Mouse (Mus musculus): Measurements from ENCODE around the gene Ntn4. TPM values are rescaled to one million over a fixed set of nuclear protein-coding genes. Genes with fewer than 3 reads are reported as not detected.

Gene Ntn4
- polyA plus RNA-seq, 1 experiment from 2014 or later, result 0.76 TPM

GRCm38 (mm10) chr10:93666996-93667395, 26.5 kb downstream of the Ntn4 start:
- no peaks in the 10 kb centered on the region for H3K9me3 ChIP-seq (ENCODE audit: control insufficient read depth, low read length)
- DNase-seq (ENCODE audit: low spot score) (no peak), ATAC-seq (ENCODE audit: low FRiP score, low TSS enrichment) (no peak)
- whole genome bisulfite sequencing, result 51% methylated on average over 3 of the region's 3 CpGs
- H3K27ac ChIP-seq (replicated peaks), result no peak overlapping the region
- H3K9ac ChIP-seq (ENCODE audit: low read length), result no peak overlapping the region
- H3K27me3 ChIP-seq (ENCODE audit: control insufficient read depth, insufficient read depth, low read length), result no peaks in the 10 kb centered on the region
- H3K36me3 ChIP-seq (ENCODE audit: control insufficient read depth, insufficient read depth, low read length), result no peaks in the 10 kb centered on the region
- TF ChIP-seq CTCF (IDR thresholded peaks at IDR 0.05; ENCODE audit: low read depth) (no peak), EP300 (optimal IDR thresholded peaks at IDR 0.05) (no peak)
- no peaks in the 10 kb centered on the region for H3K4me1 ChIP-seq (replicated peaks; ENCODE audit: control insufficient read depth, insufficient read depth)
- no peak overlapping the region for H3K4me2 ChIP-seq (replicated peaks; ENCODE audit: low read depth)
- H3K4me3 ChIP-seq (ENCODE audit: low read depth, low read length), result no peak overlapping the region

GRCm38 (mm10) chr10:93672646-93673479, 32.4 kb downstream of the Ntn4 start:
- WGBS, result 61% methylated on average over 22 of the region's 22 CpGs
- DNase-seq (ENCODE audit: low spot score) (no peak), ATAC-seq (ENCODE audit: low FRiP score, low TSS enrichment) (no peak)
- Histone ChIP-seq H3K27me3 (ENCODE audit: control insufficient read depth, insufficient read depth, low read length) (no peaks in the 10 kb centered on the region), H3K4me1 (replicated peaks; ENCODE audit: control insufficient read depth, insufficient read depth) (no peaks in the 10 kb centered on the region), H3K9me3 (ENCODE audit: control insufficient read depth, low read length) (no peaks in the 10 kb centered on the region), H3K36me3 (ENCODE audit: control insufficient read depth, insufficient read depth, low read length) (no peaks in the 10 kb centered on the region), H3K9ac (ENCODE audit: low read length) (no peak overlapping the region), H3K4me2 (replicated peaks; ENCODE audit: low read depth) (no peak overlapping the region), H3K4me3 (ENCODE audit: low read depth, low read length) (no peak overlapping the region), H3K27ac (replicated peaks) (no peak overlapping the region)
- TF ChIP-seq CTCF (IDR thresholded peaks at IDR 0.05; ENCODE audit: low read depth) (no peak), EP300 (optimal IDR thresholded peaks at IDR 0.05) (no peak)

GRCm38 (mm10) chr10:93679191-93680007, 38.9 kb downstream of the Ntn4 start:
- TF ChIP-seq CTCF (IDR thresholded peaks at IDR 0.05; ENCODE audit: low read depth), result no peak
- no peak for TF ChIP-seq EP300 (optimal IDR thresholded peaks at IDR 0.05)
- H3K27me3 ChIP-seq (ENCODE audit: control insufficient read depth, insufficient read depth, low read length), result no peaks in the 10 kb centered on the region
- no peak overlapping the region; the same call in 1 of the 2 replicates for H3K9ac ChIP-seq (ENCODE audit: low read length)
- H3K4me3 ChIP-seq (ENCODE audit: low read depth, low read length), result no peak overlapping the region
- H3K4me2 ChIP-seq (replicated peaks; ENCODE audit: low read depth), result peak overlapping the region; percentile 40
- no peaks in the 10 kb centered on the region; the same call in 1 of the 2 replicates for H3K4me1 ChIP-seq (replicated peaks; ENCODE audit: control insufficient read depth, insufficient read depth)
- DNase-seq (ENCODE audit: low spot score), result peak; percentile 38
- H3K9me3 ChIP-seq (ENCODE audit: control insufficient read depth, low read length), result no peaks in the 10 kb centered on the region
- peak; percentile 30; the same call in 1 of the 2 replicates for ATAC-seq (ENCODE audit: low FRiP score, low TSS enrichment)
- no peaks in the 10 kb centered on the region for H3K36me3 ChIP-seq (ENCODE audit: control insufficient read depth, insufficient read depth, low read length)
- 26% methylated on average over 19 of the region's 19 CpGs for WGBS
- no peak overlapping the region for H3K27ac ChIP-seq (replicated peaks)

GRCm38 (mm10) chr10:93680680-93681377, 40.3 kb downstream of the Ntn4 start:
- Histone ChIP-seq H3K9ac (ENCODE audit: low read length) (no peak overlapping the region), H3K27me3 (ENCODE audit: control insufficient read depth, insufficient read depth, low read length) (no peaks in the 10 kb centered on the region), H3K4me3 (ENCODE audit: low read depth, low read length) (no peak overlapping the region), H3K4me2 (replicated peaks; ENCODE audit: low read depth) (no peak overlapping the region), H3K27ac (replicated peaks) (no peak overlapping the region), H3K36me3 (ENCODE audit: control insufficient read depth, insufficient read depth, low read length) (no peaks in the 10 kb centered on the region), H3K9me3 (ENCODE audit: control insufficient read depth, low read length) (no peaks in the 10 kb centered on the region), H3K4me1 (replicated peaks; ENCODE audit: control insufficient read depth, insufficient read depth) (no peaks in the 10 kb centered on the region; the same call in 1 of the 2 replicates)
- no peak for TF ChIP-seq EP300 (optimal IDR thresholded peaks at IDR 0.05)
- WGBS, result 77% methylated on average over 6 of the region's 6 CpGs
- ATAC-seq (ENCODE audit: low FRiP score, low TSS enrichment) (no peak), DNase-seq (ENCODE audit: low spot score) (peak; percentile 10)

- Histone ChIP-seq H3K4me1 (replicated peaks; ENCODE audit: control insufficient read depth, insufficient read depth) (no peaks in the 10 kb centered on the region; the same call in 1 of the 2 replicates), H3K27ac (replicated peaks) (0 out of 2 replicates have a peak overlapping the region, but pooled peaks have one; percentile 18), H3K36me3 (ENCODE audit: control insufficient read depth, insufficient read depth, low read length) (no peaks in the 10 kb centered on the region), H3K4me3 (ENCODE audit: low read depth, low read length) (no peak overlapping the region), H3K4me2 (replicated peaks; ENCODE audit: low read depth) (no peak overlapping the region), H3K9ac (ENCODE audit: low read length) (no peak overlapping the region), H3K27me3 (ENCODE audit: control insufficient read depth, insufficient read depth, low read length) (no peaks in the 10 kb centered on the region), H3K9me3 (ENCODE audit: control insufficient read depth, low read length) (no peaks in the 10 kb centered on the region)
- WGBS, result 59% methylated on average over 18 of the region's 18 CpGs
- DNase-seq (ENCODE audit: low spot score), result peak; percentile 57
- TF ChIP-seq CTCF (IDR thresholded peaks at IDR 0.05; ENCODE audit: low read depth), result no peak
- no peak for TF ChIP-seq EP300 (optimal IDR thresholded peaks at IDR 0.05)
- peak; percentile 94 for ATAC-seq (ENCODE audit: low FRiP score, low TSS enrichment)
Measured at GRCm38 (mm10) chr10:93682185-93682747, 41.8 kb downstream of the Ntn4 start.

Measured in stomach, postnatal 0 days (tissue).